Mouse (Mus musculus) right cerebral cortex, postnatal 36 days (tissue): Measurements from ENCODE around the gene Lmf2.
A peak's percentile ranks its signal among the peaks of the same experiment; 100 is the strongest.

Experiments used
- DNase-seq, 2 experiments: peaks; one replicate each; pipeline ENCODE4 v3.0.0; 2022; ENCODE audit warnings: low spot score in 2 of 2, mixed read lengths in 1 of 2

Lmf2 gene

DNA sequence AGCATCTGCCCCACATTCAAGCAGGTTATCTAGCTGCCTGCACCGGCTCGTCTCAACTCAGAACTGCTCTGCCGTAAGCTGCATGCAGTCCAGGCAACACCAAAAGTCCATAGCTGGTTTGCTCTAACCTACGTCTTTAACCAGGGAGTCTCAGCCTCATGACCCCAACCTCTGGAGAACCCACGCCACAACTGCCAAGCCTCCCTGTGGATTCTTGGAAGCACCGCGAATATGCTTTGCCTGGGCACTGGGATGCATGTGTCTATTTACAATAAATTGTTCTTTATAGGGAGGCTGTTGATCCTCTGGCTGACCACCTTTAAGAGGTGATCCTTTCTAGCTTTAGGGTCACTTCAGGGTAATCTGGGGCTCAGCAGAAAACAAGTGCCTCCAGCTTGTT, 17.1 kb upstream of the Lmf2 start:
- no peak for DNase-seq

DNA sequence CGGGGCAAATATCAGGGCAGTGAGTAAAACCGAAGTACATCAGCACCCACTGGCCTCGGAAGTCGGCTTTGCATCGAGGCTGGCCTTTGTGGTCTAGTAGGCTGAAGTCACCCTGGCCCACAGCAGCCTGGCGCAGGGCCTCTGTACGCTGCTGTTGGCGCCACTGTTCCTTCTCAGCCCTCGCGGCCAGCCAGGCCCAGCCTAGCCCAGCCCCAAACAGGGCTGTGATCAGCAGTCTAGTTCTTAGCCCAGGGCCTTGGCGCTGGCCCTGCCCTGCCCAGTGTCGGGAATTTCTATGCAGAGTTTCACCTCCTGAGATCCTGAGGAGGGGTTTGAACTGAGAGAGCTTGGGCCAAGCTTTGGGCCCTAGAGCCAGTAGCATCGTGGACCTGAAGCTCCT, 16.6 kb upstream of the Lmf2 start:
- DNase-seq = no peak

DNA sequence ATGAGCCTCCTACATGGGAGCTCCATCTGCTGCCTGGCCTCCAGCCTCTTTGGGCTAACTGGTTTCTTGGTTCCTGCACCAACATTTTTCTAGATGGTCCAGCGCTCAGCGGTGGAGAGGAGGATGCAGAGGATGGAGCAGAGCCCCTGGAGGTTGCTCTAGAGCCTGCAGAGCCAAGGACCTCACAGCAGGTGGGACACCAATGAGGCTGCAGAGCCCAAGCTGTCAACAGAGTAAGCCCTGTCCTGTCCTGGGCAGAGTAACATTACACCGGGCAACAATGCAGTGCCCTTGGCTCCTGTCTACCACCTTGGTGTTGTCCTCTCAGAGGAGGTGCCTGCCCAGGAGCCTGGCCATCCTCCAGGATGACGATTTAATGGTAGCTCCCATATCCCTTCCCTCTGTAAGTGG, 9.7 kb upstream of the Lmf2 start:
- DNase-seq = no peak

DNA sequence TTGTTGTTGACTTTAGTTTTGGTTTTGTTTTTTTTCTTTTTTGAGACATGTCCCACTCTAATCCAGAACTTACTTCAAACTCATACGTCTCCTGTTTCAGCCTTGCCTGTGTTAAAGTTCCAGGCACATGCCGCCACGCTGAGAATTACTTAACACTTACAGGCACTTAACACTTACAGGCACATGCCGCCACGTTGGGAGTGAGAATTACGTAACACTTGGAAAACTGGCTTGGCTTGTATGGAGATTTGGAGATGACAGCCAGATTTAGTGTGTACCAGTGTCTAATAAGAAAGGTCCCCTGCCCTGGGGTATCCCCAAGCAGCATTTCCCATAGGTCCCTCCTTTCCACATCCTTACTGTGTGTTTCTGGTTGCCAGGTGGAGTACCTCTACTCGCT, 7.6 kb upstream of the Lmf2 start:
- no peak for DNase-seq

DNA sequence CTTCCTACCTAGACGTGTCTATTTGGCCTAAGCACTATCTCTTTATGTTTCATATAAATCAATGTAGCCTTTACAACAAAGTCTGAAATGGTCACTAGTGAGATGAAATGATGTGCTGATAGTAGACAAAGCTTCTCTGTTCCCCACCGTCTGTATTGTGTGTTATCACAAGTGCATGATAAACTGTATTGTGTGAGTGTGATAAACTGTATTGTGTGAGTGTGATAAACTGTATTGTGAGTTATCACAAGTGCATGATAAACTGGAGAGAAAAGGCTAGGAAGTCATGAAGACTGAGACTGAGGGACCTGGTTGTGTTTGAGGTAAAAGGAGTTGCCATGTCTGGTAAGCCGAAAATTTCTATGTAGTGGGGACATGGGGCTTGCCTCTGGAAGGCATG, 3.3 kb upstream of the Lmf2 start:
- no peak for DNase-seq

DNA sequence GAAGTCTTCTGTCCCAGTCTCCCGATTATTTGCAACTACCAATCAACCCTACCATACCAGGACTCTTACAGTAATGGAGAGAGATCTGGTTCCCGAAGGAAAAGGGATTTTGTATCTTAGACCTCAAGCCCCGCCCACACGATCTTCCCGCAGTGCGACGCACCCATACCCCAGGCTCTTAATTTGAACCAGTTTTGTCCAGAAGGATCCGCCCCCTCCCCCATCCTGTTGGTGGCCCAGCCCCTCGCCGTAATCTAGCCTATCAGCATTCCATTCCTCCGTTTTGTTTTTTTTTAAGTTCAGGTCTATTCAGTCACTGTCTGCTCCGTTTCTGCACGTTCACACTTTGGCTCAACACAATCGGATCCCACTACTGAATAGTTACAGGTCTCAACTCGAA, 913 bp upstream of the Lmf2 start:
- peak in 1 of 2 experiments; percentile 48 for DNase-seq

DNA sequence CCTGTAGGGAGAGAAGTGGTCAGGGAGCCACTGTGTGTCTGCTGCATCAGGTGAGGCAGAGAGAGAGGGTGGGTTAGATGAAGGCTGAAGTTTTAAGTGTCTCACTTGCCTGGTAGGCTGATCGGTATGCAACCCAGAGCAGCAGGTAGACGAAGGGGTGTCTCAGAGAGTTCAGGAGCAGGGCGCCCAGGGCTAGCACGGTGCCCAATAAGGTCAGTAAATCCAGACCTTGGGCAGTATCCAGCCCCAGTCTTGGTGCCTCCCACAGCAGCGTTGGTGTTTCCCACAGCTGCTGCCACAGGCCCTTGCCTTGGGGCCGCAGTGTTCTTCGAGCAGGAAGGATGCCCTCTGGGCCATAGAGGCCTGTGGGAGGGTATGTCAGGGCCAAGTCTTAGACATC, 1.0 kb downstream of the Lmf2 start:
- DNase-seq = no peak

DNA sequence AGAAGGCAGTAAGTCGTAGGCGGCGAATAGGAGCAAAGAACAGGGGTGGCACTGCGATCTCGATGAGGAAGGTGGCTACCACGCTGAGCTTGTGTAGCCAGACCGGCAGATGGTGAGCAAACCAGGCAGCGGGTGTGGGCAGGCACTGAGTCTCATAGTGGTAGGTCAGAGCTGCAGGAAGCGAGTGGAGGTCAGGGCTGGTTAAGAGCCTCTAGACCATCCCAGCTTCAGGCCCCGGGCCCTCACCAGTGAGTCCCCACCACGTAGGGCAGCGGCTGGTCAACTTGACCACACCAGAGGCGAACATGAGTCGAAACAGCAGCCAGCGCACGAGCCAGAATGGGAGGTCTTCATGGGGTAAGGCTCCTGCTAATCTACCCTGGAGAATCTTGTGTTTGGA, 1.6 kb downstream of the Lmf2 start:
- DNase-seq = no peak

DNA sequence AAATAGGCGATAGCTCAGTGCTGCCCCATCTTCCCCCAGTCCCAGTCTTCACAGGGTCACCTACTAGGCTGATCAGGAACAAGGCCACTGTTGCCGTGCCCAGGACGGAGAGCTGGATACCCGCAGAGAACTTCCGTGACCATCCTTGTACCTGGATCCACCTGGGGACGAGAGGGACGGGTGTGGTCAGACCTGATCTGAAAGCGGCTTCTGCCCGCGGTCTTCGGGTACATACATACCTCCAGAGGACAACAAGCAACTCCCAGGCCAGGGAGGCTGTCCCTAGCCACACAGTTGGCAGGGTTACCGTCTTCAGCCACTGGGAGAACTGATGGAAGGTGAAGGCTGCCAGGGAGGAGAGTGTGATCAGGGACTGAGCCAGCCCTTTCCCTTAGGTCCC, 2.7 kb downstream of the Lmf2 start:
- DNase-seq = no peak

DNA sequence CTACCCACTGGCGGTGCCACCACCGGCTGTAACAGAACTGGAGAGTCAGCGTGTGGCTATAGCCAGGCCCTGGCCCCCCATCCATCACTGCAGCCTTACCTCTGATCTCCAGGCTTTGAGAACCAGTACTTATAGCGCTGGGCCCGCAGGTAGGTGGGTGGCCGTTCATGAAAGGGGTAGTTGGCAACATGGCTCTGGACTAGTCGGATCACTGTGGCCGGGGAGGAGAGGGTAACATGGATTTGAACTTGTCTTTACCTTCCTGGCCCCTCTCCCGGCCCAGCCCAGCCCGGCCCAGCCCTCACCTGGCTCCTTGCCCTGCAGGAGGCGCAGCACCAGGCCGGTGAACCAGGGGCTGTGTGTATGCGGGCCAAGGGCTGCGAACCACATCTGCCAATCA, 3.4 kb downstream of the Lmf2 start:
- DNase-seq = no peak

DNA sequence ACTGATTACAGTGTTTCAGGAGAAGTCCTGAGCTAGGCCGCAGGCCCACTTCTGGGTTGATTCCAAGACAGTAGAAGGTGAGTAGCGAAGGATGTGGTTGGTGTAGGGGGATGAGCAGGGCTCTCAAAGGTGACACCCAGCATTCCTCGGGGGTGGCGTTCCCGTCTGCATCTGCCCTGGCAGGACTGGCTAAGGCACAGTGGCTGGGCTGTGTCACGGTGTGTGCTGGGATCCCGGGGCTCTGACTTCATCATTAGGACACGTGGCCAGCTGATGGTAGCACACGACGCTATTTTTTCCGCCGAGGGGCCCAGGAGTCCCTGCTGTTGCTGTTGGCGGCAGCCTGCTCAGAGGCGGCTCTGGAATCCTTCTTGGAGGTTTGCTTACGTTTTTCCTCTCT, 4.2 kb downstream of the Lmf2 start:
- no peak for DNase-seq

DNA sequence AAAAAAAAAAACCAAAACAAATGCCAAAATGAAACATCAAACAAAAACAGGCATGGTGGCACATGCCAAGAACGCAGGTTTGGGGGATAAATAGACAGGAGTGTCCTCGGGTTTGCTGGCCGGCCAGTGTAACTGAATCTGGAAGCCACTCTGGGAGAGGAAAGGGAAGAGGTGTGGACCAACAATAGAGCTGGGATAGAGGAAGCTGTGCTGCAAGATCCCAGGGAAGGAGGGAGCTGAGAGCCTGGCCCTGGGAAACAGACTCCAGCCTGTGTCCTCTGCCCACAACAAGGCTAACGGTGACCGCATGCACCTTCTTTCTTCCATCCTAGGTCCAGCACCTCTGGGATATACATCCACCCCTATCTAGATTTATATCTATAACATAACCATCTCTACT, 5.0 kb downstream of the Lmf2 start:
- no peak for DNase-seq

DNA sequence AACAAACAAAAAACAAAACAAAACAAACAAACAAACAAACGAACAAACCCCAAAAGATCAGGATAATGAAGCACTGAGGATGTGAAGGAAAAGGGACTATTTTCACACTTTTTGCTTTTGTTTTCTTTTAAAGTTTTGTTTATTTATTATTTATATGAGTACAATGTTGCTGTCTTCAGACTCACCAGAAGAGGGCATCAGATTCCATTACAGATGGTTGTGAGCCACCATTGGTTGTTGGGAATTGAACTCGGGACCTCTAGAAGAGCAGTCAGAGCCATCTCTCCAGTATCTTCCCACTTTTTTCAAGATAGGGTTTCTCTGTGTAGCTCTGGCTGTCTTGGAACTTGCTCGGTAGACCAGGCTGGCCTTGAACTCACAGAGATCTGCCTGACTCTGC, 12.1 kb downstream of the Lmf2 start:
- no peak for DNase-seq

DNA sequence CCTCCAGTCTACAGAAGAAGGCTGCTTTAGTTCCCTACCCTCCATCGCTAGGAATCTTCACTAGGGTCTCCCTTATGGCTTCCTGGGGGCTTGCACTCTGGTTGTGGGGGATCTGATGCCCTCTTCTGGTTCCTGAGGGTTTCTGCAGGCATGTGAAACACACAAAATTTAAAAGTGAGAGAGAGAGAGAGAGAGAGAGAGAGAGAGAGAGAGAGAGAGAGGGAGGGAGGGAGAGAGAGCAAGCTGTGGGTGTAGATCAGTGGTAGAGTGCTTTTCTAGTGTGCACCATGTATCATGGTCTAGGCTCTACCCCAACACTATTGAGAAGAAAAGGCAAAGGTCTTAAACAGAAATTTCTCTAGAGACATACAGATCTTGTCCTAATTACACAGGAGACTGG, 13.8 kb downstream of the Lmf2 start:
- DNase-seq = no peak

DNA sequence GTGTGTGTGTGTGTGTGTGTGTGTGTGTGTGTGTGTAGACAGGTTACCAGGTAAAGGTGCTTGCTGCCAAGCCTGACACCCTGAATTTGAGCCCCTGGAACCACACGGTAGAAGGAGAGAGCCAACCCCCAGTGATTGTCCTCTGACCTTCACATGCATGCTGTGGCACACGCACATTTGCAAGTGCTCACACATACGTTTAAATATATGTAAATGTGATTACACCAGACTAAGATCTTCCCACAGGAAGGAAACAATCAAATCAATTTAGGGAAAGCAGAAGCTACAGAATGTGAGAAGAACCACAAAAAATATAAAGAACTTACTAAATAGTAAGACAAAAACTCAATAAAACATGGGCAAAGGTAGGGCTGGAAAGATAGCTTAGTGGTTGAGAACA, 15.3 kb downstream of the Lmf2 start:
- DNase-seq = no peak

DNA sequence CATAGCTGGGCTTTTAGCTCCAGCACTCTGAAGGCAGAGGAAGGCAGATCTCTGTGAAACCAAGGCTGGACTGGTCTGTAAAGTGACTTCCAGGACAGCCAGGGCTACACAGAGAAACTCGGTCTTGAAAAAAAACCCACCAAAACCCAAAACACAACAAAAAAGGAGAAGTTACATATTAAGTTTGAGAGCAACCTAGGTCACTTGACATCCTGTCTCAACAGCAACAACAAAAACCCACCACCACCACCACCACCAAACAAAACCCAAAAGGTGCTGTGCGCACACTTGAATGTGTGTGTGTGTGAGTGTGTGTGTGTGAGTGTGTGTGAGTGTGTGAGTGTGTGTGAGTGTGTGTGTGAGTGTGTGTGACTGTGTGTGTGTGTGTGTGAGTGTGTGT, 15.8 kb downstream of the Lmf2 start:
- DNase-seq = no peak

DNA sequence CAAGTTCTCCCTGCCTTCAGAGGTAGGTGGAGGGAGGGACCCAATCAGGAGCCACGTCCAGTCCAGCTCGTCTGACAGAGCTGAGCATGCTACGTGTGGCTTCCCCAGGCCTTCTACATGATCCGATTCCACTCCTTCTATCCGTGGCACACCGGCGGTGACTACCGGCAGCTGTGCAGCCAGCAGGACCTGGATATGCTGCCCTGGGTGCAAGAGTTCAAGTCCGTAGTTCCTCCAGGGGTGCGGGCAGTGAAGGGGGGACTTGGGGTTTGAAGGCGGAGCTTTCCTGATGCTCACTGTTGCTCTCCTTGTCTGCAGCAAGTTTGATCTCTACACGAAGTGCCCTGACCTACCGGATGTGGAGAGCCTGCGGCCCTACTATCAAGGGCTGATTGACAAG, 19.0 kb downstream of the Lmf2 start:
- DNase-seq = no peak

DNA sequence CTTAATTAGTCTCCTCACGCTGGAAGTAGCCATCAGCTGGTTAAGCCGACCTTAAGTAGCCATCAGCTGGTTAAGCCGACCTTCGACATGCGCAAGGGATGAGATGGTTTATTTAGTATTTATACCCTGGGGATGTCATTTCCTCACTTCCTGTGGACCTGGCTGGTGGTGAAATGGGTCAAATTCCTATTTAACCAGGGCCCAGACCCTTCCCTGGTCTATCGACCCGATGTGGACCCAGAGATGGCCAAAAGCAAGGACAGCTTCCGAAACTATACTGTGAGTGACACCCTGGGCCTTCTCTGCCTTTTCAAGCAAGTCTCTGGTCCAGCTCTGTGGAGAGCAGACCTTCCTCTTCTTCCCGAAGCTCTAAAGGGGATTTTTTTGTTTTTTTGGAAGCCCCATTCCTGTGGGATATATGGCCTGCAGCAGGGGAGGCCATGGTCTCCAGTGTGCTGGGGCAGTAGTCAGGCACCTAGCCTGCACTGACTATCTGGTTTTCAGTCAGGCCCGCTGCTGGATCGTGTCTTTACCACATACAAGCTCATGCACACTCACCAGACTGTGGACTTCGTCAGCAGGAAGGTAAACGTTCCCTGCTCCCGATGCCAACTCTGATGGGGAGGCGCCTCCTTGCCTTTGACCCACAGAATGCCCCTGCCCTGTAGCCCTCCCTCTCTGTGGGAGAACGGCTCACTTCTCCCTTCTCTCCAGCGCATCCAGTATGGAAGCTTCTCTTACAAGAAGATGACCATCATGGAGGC, 20.5 kb downstream of the Lmf2 start:
- DNase-seq = no peak

DNA sequence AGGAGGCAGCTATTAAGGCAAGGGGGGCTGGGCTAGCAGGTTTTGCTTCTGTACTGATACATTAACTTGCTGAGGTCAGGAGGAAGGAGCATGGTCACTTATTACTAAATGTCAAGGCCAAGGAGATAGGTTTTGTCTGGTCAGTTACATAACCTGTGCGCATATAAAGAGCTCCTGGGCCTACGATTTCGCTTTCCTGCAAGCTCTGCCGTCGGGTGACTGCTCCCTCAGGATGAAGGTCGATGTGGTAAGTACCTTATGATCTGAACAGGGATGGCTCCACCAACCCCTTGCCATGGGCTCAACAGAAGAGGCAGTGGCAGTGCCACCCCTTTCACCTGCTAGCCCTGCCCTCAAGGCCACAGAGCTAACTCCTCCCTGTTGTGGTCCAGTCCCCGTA, 21.2 kb downstream of the Lmf2 start, which contains the start of gene Miox:
Gene Miox, plus strand, starts transcription at position 128 of the 400 bp plus-strand sequence.
- no peak for DNase-seq

DNA sequence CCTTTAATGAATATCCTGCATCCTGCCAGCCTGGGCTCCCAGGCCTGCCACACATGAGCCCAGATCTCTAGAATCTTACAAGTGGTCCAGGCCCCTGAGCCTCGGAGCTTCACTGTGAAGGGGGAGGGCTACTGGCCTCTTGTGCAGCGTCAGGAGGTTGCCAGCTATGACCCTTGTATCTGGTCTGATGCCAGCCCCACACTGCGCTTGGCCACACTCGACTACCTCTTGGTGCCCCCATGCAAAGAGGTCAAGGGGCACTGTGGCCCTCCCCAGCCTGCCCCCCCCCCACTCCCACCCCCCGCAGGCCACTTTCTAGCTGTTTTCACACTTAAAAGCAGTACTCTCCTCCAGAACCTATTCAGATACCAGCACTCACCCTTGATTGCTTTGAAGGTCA, 29.0 kb downstream of the Lmf2 start:
- no peak for DNase-seq

DNA sequence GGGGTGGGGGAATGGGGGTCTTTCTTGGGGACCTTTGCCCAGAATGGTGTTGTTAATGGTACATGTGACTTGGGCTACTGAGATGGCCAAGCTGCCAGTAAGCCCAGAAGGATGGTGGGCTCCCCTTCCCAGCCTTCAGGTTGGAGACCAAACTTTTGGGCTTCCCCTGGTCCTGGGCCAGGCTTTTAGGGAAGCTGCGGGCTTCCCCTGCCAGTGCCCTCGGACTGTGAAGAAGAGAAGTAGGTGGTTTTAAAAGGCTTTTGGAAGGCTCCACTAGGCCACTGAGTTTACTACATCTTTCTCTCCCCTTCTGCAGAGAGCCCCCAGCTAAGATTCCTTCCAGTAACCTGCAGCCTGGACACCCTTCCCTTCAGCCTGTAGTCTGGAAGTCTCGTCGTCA, 31.8 kb downstream of the Lmf2 start:
- DNase-seq = no peak

DNA sequence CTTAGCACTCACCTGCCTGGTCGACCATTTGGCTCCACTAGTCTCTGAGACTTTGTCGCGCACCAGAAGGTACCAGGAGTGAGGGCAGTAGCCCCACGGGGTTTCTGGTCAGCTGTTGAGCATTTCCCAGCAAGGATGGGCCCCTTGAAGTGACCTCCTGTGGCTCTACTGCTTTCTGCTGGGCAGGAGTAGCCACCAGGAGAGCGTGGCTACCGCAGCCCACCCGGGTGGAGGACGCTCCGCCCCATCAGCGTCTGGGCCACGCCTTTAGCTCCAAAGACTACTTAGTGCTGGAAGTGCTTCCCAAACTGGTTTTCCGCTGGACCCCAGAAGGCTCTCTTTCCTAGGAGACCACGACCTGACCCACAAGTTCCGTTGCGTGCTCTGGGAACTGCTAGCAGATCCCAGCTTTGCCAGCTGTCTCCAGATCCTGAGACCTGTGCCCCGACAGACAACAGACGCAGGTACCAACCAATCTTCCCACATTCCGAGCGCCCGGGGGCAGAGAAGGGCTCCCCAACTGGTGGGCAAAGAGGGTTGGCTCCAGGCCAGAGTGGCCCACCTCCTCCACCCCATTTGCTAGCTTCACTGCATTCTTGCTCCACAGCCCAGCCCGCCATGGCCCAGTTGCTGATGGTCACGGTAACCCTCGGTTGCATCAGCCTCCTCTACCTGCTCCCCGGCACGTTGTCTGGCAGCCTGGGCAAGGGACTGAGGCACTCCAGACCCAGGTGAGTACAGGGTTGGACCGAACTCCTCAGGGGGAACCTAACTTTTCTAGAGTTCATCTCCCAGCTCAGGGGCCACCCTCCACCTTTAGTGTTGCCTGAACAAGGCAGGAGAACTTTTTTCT, 32.6 kb downstream of the Lmf2 start, which contains the start of gene Adm2:
Gene Adm2, plus strand, starts transcription at position 51 of the 853 bp plus-strand sequence.
- no peak for DNase-seq

DNA sequence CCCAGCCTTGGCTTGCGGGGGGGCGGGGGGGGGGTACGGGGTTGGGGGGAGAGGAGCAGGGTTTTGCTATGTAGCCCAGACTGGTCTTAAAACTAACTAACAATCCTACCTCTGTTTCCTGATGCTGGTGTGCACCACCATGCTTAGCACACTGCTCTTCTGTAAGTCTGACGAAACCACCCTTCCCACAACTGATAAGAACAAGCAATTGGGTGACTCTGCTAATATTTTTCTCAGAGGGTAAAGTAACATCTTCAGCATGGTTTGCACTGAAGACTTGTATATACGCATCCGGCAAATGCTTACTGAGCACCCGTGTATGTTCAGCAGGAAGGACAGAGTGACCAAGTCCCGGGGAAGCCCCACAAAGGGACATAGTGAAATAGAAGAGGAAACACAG, 34.2 kb downstream of the Lmf2 start:
- no peak for DNase-seq
